Mouse (Mus musculus): ENCODE results near the gene Thrb. TPM values are rescaled to one million over a fixed set of nuclear protein-coding genes. Genes with fewer than 3 reads are reported as not detected.
"Not testable (repeated sequence)": the region's sequence is repeated elsewhere in the genome, so short reads cannot be mapped to it uniquely, and the experiment has no call there.

The Thrb gene
- polyA plus RNA-seq, 1 experiment from 2014 or later = 0.53 TPM

DNA sequence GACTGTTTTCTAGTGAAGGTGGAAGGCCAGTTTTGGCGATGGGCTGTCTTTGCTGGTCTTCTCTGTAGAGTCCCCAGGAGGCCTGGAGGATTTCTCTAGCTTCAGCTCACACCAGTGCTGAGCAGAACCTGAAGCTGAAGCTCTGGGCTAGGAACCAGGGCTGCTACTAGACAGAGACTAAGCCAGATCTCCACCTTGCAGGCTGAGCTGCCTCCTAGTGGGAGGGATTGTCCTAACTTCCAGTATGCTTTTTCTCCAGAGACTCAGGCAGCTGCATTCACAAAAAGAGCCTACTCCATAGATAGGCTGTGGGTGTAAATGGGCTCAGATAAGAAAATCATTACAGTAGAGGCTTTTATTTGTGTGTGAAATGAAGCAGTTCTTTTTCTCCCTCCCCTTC is 267.4 kb downstream of the Thrb start:
- no peak overlapping the region for H3K27ac ChIP-seq (replicated peaks)
- no peak overlapping the region for H3K4me2 ChIP-seq
- no peak for ATAC-seq (ENCODE audit: low read depth)
- no peak overlapping the region for H3K9ac ChIP-seq
- H3K4me3 ChIP-seq = no peak overlapping the region
- 33% methylated on average over 1 of the region's 1 CpGs for WGBS
- no peaks in the 10 kb centered on the region for H3K27me3 ChIP-seq
- no peaks in the 10 kb centered on the region for H3K4me1 ChIP-seq (replicated peaks)
- H3K9me3 ChIP-seq = no peaks in the 10 kb centered on the region
- H3K36me3 ChIP-seq = no peaks in the 10 kb centered on the region

DNA sequence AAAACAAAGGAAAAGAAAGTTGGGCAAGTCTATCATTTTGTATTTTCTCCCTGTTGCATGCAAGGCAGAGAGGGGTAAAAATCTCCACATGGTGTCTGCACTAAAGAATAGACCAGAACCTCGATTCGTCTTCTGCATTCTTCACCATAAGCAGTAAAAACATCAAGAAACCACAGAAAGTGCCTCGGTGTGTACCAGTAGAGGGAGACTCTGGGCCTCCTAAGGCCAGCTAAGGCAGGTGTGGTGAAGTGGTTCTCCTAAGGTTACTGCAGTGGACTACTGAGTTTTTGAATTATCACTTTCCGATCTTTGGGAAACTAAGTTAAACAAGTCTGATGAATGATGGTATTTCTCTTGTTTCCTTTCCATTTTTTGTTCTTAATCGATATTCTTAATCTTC is 269.5 kb downstream of the Thrb start:
- H3K9me3 ChIP-seq = no peaks in the 10 kb centered on the region
- H3K9ac ChIP-seq = no peak overlapping the region
- H3K4me3 ChIP-seq = no peak overlapping the region
- 65% methylated on average over 5 of the region's 5 CpGs for WGBS
- ATAC-seq (ENCODE audit: low read depth) = no peak
- H3K4me2 ChIP-seq = no peak overlapping the region
- no peaks in the 10 kb centered on the region for H3K27me3 ChIP-seq
- no peaks in the 10 kb centered on the region for H3K4me1 ChIP-seq (replicated peaks)
- H3K36me3 ChIP-seq = no peaks in the 10 kb centered on the region
- no peak overlapping the region for H3K27ac ChIP-seq (replicated peaks)

DNA sequence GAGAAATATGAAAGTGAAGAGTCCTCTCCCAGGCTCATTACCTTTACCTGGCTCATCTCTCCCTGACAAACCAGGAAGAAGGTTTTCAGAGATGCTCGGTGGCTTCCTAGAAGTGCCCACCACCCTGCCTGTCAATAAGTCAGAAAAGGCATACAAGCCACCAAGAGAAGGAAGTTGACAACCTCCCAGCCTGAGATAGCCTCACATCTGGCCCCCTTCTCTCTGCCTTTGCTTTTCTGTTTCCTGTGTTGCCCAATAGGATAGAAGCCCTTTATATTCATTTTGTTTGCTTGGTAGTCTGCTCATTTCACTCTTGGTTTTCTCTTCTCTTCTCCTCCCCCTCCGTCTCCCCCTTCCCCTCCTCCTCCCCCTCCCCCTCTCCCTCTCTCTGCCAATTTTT is 273.4 kb downstream of the Thrb start:
- no peak overlapping the region for H3K27ac ChIP-seq (replicated peaks)
- no peaks in the 10 kb centered on the region for H3K27me3 ChIP-seq
- H3K9me3 ChIP-seq = no peaks in the 10 kb centered on the region
- H3K9ac ChIP-seq = no peak overlapping the region
- no peak overlapping the region for H3K4me3 ChIP-seq
- no peak overlapping the region for H3K4me2 ChIP-seq
- no peaks in the 10 kb centered on the region for H3K36me3 ChIP-seq
- 96% methylated on average over 2 of the region's 2 CpGs for WGBS
- no peak for ATAC-seq (ENCODE audit: low read depth)
- H3K4me1 ChIP-seq (replicated peaks) = no peaks in the 10 kb centered on the region

DNA sequence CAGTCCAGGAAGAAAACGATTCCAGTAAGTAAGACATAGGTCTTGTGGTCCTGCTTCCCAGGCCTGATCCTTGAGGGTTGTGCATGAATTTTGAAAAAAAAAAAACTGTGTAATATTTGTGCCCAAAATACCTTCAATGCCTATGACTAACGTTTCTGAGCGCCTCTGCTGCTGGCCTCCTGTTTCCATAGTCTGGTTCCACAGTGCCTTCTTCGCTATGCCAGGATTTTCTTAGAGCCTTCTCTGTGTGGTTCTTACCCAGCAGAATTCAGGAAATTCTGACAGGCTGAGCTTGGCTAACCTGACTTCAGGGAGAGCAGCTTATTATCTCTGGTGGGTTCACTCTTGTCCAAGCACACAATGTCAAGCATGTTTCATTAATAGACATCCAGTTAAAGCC is 274.7 kb downstream of the Thrb start:
- H3K27me3 ChIP-seq; H3K9ac ChIP-seq; H3K36me3 ChIP-seq; H3K9me3 ChIP-seq; H3K4me1 ChIP-seq (replicated peaks); H3K27ac ChIP-seq (replicated peaks); H3K4me3 ChIP-seq; ATAC-seq (ENCODE audit: low read depth); H3K4me2 ChIP-seq: not testable (repeated sequence)
- 92% methylated on average over 4 of the region's 4 CpGs for WGBS

DNA sequence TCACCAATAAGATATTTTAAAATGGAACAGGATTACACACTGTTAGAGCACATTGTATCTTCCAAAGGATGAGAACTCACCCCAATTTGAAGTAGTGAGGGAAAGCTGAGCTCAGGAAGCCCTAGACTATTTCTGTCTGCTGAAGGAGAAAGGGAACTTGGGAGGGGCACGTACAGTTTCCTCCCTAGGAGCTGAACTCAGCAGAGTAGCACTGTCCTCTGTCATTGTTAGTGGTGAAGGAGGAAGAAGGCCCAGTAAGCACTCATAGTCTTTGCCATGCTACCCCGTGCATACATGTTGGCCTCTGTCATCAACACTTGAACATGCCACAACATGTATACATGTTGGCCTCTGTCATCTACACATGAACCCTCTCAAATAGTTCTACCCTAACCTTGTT is 294.0 kb downstream of the Thrb start:
- H3K9me3 ChIP-seq = no peaks in the 10 kb centered on the region
- H3K4me1 ChIP-seq (replicated peaks) = no peaks in the 10 kb centered on the region
- H3K27ac ChIP-seq (replicated peaks) = no peak overlapping the region
- no peak overlapping the region for H3K4me3 ChIP-seq
- ATAC-seq (ENCODE audit: low read depth) = no peak
- no peak overlapping the region for H3K9ac ChIP-seq
- H3K4me2 ChIP-seq = no peak overlapping the region
- 86% methylated on average over 2 of the region's 2 CpGs for WGBS
- no peaks in the 10 kb centered on the region for H3K36me3 ChIP-seq
- no peaks in the 10 kb centered on the region for H3K27me3 ChIP-seq

DNA sequence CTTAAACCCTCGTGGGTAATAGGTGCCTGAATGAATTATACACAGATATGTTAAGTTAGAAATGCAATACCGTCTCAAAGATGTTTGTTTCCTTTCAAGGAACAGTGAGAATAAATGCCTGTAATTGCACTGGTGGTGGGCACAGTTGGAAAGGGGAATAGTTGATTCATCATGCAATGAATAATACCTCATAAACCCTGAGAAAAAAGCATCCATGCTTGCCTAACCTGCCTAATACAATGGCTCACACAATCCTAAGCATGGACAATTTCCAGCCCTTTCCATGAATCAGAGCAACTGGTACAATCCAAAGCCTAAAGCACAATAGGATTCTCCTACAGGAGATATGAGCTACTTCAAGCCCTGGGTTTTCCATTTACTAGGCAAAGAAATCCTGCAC is 299.8 kb downstream of the Thrb start:
- ATAC-seq (ENCODE audit: low read depth) = no peak
- Histone ChIP-seq H3K27me3 (no peaks in the 10 kb centered on the region), H3K27ac (replicated peaks) (no peak overlapping the region), H3K4me3 (no peak overlapping the region), H3K36me3 (no peaks in the 10 kb centered on the region), H3K9me3 (no peaks in the 10 kb centered on the region), H3K4me2 (no peak overlapping the region), H3K9ac (no peak overlapping the region), H3K4me1 (replicated peaks) (no peaks in the 10 kb centered on the region)
- 35% methylated on average over 2 of the region's 2 CpGs for WGBS

DNA sequence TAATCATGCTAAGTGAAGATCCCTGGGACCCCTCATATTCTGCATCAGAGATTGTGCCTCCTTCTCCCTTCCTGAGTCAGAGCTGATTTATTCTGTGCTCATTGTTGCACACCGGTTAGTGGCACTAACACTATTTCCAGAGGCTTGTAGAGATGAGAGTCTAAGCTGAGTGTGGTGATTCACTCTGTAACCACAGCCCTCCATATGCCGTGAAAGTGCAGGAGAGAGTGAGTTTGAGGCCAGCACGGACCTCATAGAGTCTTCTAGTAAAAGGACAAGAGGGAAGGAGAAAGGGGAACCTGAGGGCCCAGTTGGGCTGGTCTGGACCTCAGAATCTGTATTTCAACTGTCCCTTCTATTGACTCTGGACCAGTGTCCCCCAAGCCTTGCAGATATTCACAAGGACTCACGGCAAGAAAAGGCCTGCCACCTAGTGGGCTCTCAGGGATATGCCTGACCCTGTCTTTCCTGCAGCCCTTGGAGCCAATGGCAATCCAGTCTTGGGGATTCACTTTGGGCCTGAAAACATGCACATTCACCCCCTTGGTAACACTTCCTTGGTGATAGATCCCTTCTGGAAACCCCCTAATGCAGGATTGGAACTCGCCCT is 307.2 kb downstream of the Thrb start:
- WGBS = 39% methylated on average over 5 of the region's 5 CpGs
- no peak overlapping the region for H3K27ac ChIP-seq (replicated peaks)
- no peaks in the 10 kb centered on the region for H3K9me3 ChIP-seq
- no peaks in the 10 kb centered on the region for H3K4me1 ChIP-seq (replicated peaks)
- H3K4me3 ChIP-seq = no peak overlapping the region
- H3K36me3 ChIP-seq = no peaks in the 10 kb centered on the region
- ATAC-seq (ENCODE audit: low read depth) = peak; percentile 88
- no peak overlapping the region for H3K4me2 ChIP-seq
- H3K27me3 ChIP-seq = no peaks in the 10 kb centered on the region
- H3K9ac ChIP-seq = no peak overlapping the region

DNA sequence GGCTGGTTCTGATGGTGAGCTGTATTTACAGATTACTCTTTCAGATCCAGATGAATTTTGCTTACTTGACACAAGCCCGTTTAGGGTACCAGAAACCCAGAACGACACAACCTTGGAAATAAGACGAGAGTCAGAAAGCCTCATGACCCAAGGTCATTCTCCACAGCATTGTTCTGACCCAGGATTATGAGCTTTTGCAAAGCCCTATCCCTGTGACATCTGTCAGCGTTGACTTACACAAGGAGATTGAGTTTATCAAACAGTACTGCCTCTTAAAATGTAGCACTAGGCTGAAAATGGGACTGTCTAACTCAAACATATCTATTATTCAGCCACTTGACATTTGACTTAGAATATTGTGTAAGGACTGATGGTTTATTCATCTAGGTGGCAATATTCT is 312.1 kb downstream of the Thrb start:
- Histone ChIP-seq H3K4me1 (replicated peaks) (no peaks in the 10 kb centered on the region), H3K27me3 (no peaks in the 10 kb centered on the region), H3K4me2 (no peak overlapping the region), H3K27ac (replicated peaks) (no peak overlapping the region), H3K9ac (no peak overlapping the region), H3K36me3 (no peaks in the 10 kb centered on the region), H3K9me3 (no peaks in the 10 kb centered on the region), H3K4me3 (no peak overlapping the region)
- ATAC-seq (ENCODE audit: low read depth) = no peak
- 87% methylated on average over 4 of the region's 4 CpGs for WGBS

DNA sequence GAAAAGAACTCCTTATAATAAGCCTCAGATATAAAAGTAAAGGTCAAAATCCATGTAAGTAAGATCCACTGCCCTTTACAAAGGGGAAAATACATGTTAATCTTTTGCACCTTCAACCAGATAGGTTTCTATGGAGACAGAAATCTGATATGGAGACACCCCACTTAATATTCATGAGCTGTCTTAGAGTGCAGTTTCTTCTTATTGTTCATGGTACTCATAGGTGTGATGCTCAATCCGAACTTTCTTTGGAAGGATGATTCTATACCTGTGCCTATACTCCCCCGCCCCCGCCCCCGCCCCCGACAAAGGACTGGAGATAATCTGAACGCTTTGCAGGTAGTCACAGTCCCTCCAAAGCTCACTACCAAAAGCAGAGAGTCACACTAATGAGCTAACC is 312.6 kb downstream of the Thrb start:
- H3K9ac ChIP-seq = no peak overlapping the region
- no peak overlapping the region for H3K4me3 ChIP-seq
- no peak overlapping the region for H3K4me2 ChIP-seq
- no peaks in the 10 kb centered on the region for H3K36me3 ChIP-seq
- H3K4me1 ChIP-seq (replicated peaks) = no peaks in the 10 kb centered on the region
- no peaks in the 10 kb centered on the region for H3K9me3 ChIP-seq
- H3K27ac ChIP-seq (replicated peaks) = no peak overlapping the region
- H3K27me3 ChIP-seq = no peaks in the 10 kb centered on the region
- ATAC-seq (ENCODE audit: low read depth) = no peak
- WGBS = 84% methylated on average over 6 of the region's 6 CpGs

DNA sequence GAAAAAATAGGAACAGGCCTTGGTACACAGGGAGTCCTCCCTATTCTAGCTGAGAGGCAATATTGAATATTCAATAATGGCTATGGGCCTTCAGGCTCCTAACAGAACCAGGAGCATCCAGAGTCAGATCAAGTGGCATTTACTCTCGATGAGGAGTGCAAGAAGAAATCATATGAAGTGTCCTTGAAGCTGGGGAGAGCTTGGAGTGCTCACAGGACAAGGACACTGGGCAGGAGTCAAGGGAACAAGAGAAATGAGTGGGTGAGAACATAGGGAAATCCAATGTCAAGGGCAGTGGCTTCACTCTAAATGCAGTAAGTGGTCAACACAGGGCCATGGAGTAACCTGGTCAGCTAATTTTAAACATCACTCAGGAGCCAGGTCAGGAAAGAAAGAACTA is 315.7 kb downstream of the Thrb start:
- H3K4me3 ChIP-seq = no peak overlapping the region
- H3K9me3 ChIP-seq = no peaks in the 10 kb centered on the region
- H3K4me1 ChIP-seq (replicated peaks) = no peaks in the 10 kb centered on the region
- 79% methylated on average over 1 of the region's 1 CpGs for WGBS
- no peaks in the 10 kb centered on the region for H3K27me3 ChIP-seq
- no peak overlapping the region for H3K9ac ChIP-seq
- no peak for ATAC-seq (ENCODE audit: low read depth)
- no peak overlapping the region for H3K27ac ChIP-seq (replicated peaks)
- no peak overlapping the region for H3K4me2 ChIP-seq
- H3K36me3 ChIP-seq = no peaks in the 10 kb centered on the region

DNA sequence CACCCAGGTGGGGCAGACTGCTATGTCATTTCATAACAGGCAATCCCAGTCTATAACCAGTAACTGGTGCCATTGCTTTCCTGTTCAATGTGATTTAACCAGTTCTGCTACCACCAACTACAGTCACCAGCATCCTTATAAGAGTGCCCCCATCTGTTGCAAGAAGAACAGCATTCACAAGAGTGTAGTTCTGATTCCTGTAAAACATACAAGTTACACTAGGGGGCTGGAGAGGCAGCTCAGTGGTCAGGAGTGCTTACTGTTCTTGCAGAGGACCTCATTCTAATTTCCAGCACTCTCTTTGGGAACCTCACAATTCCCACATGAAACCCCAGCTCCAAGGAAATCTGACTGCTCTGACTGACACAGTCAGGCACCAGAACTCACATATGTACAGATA is 318.2 kb downstream of the Thrb start:
- Histone ChIP-seq H3K4me3 (no peak overlapping the region), H3K9ac (no peak overlapping the region), H3K36me3 (no peaks in the 10 kb centered on the region), H3K9me3 (no peaks in the 10 kb centered on the region), H3K4me1 (replicated peaks) (no peaks in the 10 kb centered on the region), H3K4me2 (no peak overlapping the region), H3K27me3 (no peaks in the 10 kb centered on the region), H3K27ac (replicated peaks) (no peak overlapping the region)
- no peak for ATAC-seq (ENCODE audit: low read depth)

DNA sequence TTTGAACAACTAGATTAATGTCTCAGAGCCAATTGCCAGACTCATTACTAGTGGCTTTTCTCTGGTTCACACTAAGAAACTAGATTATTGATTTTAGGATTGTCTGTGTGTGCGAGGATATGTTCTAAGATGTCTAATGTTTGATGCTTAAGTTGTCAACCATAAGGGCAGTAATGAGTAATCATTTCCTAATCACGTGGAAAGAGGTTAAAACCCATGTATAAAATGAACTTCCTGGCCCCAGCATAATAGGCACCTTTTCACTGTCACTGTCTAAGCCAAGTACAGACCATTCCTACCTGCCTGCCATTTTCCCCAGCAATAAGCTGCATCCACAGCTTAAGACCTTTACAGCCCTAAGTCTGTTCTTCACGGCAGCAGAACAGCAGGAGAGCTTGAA is 321.2 kb downstream of the Thrb start:
- no peak overlapping the region for H3K9ac ChIP-seq
- H3K27me3 ChIP-seq = no peaks in the 10 kb centered on the region
- ATAC-seq (ENCODE audit: low read depth) = no peak
- H3K9me3 ChIP-seq = no peaks in the 10 kb centered on the region
- WGBS = 71% methylated on average over 3 of the region's 3 CpGs
- no peak overlapping the region for H3K4me3 ChIP-seq
- H3K36me3 ChIP-seq = no peaks in the 10 kb centered on the region
- H3K4me1 ChIP-seq (replicated peaks) = no peaks in the 10 kb centered on the region
- H3K27ac ChIP-seq (replicated peaks) = no peak overlapping the region
- no peak overlapping the region for H3K4me2 ChIP-seq

DNA sequence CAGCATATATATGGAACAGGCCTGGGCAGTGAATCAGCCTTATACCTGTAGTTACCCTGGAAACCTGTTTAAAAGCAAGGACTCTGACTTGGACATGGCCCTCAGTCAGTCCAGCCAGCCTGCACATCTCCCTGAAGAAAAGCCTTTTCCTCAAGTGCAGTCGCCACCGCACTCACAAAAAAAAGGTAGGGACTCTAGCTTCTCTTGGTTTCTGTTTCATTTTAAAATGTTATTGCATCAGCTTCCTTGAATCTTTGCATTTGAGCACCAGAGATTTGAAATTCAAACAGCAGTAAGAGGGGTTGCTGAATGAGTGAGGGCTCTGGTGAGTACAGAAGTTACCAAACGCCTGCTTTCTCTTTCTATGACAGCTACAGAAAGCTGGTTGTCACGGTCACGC is 322.0 kb downstream of the Thrb start:
- Histone ChIP-seq H3K4me3 (no peak overlapping the region), H3K4me1 (replicated peaks) (no peaks in the 10 kb centered on the region), H3K27ac (replicated peaks) (no peak overlapping the region), H3K36me3 (no peaks in the 10 kb centered on the region), H3K9ac (no peak overlapping the region), H3K9me3 (no peaks in the 10 kb centered on the region), H3K27me3 (no peaks in the 10 kb centered on the region), H3K4me2 (no peak overlapping the region)
- ATAC-seq (ENCODE audit: low read depth) = no peak
- 86% methylated on average over 5 of the region's 5 CpGs for WGBS

All from neural tube, embryonic 13.5 days (tissue).